Mouse (Mus musculus) G1E (cell line): ENCODE measurements around the gene Chd4.
A peak's percentile ranks its signal among the peaks of the same experiment; 100 is the strongest.

Experiments
- CTCF ChIP-seq: IDR thresholded peaks from 2 replicates; pipeline ENCODE4 v1.5.1; 2012; ENCODE audit warnings: low read depth, low read length, inconsistent platforms, mixed read lengths
- POLR2AphosphoS5 ChIP-seq: IDR thresholded peaks from 2 replicates; pipeline ENCODE4 v1.6.1; 2012; ENCODE audit warnings: low read depth, low read length, inconsistent platforms; ENCODE audit not compliant: insufficient replicate concordance
- TAL1 ChIP-seq: conservative IDR thresholded peaks from 2 replicates; pipeline ENCODE4 v1.6.1; 2012; ENCODE audit warnings: low read depth, low read length, inconsistent platforms, mixed read lengths

DNA sequence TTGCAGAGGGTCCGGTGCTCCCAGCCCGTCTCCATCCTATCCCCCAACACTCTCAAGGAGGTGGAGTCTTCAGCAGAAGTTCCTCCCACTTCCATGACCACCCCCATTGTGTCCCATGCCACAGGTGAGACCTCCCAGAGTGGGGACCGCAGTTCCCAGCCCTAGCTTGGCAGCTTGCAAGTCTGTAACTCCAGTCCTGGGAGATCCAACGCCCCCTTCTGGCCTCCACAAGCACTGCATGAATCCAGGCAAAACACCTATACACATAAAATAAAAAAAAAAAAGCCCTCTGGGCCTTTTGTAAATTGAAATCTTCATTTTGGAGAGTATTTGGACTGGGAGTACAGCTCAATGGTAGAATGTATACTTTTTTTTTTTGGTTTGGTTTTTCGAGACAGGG lies 44.5 kb upstream of the Chd4 start:
- TF ChIP-seq CTCF (peak; percentile 10; the same call in 1 of the 2 replicates), POLR2AphosphoS5 (no peak), TAL1 (no peak)
